Mouse (Mus musculus) gastrocnemius, postnatal 4 days (tissue): ENCODE data around the gene Abce1. TPM values are rescaled to one million over a fixed set of nuclear protein-coding genes. Genes with fewer than 3 reads are reported as not detected.
"Not testable (repeated sequence)": the region's sequence is repeated elsewhere in the genome, so short reads cannot be mapped to it uniquely, and the experiment has no call there.

ENCODE experiments used
- DNase-seq, 2 experiments: peaks; one replicate each; pipeline ENCODE4 v3.0.0; 2021 to 2022; ENCODE audit warnings: low spot score in 2 of 2, mixed read lengths in 2 of 2
- long read RNA-seq, 2 experiments: library from polyadenylated mRNA; stranded (forward); transcript quantifications; one replicate each; pipeline ENCODE4 v2.0.0; 2021
- total RNA-seq, 2 experiments: library from RNA; stranded (reverse); gene quantifications; 2 replicates each; pipeline ENCODE4 v1.2.3; 2021

Abce1 gene
- total RNA-seq = 10 to 100 TPM; 45.1 to 54.0 TPM
- long read RNA-seq, experiment 1, transcript Abce1-201 (18 exons, 3,793 nt) = major isoform, 60 of 69 reads
- long read RNA-seq, experiment 1, partial matches to known transcripts = 3 of 69 reads
- long read RNA-seq, experiment 1, other reads (novel, unspliced or antisense) = 6 of 69 reads
- long read RNA-seq, experiment 2, transcript Abce1-201 (18 exons, 3,793 nt) = major isoform, 42 of 47 reads
- long read RNA-seq, experiment 2, partial matches to known transcripts = 4 of 47 reads
- long read RNA-seq, experiment 2, other reads (novel, unspliced or antisense) = 1 of 47 reads

GRCm38 (mm10) chr8:79711064-79711961, at the start of gene Abce1, which contains the start of gene Anapc10:
Abce1 (minus strand) TSS chr8:79711740.
Anapc10 (plus strand) TSS chr8:79711820.
- DNase-seq = peak; percentile 98 to 99

DNA sequence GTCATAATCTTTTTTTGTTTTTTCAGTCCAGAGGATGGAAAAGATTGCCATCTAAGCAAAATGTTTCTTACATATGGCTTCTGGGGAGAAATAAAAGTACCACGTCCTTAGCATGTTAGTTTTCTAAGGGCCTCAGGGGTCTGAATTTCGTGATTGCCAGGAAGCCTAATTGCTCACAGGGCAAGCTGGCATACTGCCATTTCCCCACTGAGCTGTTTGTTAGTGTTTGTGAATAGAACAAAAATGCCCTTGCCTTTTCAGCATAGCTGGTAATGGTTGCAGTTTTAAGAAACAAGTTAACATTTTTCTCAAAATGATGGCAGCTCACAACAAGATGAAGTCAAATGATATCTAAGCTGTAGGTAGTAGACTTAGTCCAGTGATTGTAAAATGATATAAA, 38.8 kb upstream of the Abce1 start:
- DNase-seq = no peak

DNA sequence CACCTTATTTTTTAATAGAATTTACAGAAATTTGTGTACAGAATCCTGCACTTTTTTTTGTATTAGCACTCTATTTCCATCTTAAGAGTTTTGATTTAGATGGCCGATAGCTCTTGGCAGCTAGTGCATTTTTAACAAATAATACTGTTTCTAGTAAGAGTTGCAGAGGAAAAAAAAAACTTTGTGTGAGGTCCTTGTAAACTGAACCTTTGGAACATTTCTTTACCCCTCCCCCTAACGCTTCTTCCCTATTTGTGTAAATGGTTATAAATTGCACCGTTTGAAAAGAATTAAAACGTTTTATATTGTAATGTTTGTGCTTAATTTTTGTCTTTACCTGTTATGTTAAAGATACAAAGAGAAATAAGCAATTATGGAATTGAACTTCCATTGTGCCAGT, 37.1 kb upstream of the Abce1 start:
- DNase-seq = no peak

DNA sequence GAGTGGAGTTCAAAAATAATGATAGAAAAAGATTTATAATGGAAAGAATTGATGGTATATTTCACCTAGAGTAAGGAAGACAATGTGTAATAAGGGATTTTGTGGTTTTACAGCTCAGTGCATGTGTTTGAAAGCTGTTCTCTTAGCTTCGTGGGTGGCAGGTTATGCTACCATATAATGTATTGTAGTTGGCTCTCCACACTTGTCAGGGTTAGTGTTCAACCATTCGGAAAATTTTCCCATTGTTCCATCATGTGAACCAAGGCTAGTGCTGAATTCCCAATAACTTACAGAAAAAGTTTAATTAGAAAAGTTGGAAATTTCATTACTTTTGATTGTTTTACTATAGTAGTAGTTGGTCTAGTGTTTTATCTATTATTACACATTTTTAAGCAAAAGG, 36.6 kb upstream of the Abce1 start:
- DNase-seq = no peak

DNA sequence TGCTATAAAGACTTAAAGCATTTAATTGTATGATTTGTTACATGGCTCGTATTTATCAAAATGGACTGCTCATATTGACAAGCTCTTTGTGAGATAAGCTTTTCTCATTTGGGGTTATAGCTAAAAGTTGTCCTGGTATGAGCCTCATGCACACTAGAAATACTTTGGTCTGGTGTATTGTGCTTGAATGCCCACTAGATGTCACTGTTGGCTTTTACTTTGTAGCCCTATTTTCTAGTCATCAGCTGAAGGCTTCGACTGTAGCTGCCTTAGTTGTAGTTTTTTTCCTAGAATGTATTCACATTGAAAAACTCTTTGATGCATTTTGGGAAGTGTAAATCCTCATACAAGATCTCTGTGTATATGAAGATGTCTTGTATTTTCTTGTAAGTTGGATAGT, 22.8 kb upstream of the Abce1 start:
- DNase-seq = no peak

GRCm38 (mm10) chr8:79727900-79728299, 16.4 kb upstream of the Abce1 start:
- DNase-seq = no peak

DNA sequence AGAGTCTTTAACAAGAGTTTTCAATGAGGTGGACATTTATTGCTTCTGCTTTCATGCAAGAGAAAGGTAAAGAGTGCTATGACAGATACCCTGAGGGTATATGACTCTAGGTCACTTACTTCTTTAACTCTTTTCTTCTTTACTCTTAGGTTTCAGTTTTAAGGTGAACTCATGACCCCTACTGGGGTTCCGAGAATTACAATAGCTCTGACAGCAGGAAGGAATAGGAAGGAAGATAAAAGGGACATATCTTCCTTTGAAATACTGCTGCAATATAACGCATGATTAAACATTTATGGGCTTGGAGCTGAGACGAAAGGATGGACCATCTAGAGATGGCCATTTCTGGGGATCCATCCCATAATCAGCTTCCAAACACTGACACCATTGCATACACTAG, 13.0 kb upstream of the Abce1 start:
- no peak for DNase-seq

DNA sequence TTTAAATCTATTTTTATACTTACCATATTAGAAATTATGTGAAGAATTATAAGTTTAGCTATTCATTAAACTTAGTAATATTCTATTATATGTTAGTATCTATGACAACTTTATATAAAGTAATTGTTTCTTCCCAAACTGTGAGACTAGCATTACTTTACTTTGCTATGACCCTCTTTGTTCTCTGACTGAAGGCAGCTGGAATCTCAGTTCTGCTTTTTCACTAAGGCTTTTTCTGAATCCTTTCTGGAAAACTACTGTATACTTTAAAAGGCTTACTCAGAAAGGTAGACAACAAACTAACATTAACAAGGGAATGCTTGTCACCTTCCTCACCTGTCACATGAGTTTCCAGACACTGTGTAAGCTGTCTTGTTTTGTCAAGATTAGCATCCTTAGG, 11.8 kb upstream of the Abce1 start:
- no peak for DNase-seq

DNA sequence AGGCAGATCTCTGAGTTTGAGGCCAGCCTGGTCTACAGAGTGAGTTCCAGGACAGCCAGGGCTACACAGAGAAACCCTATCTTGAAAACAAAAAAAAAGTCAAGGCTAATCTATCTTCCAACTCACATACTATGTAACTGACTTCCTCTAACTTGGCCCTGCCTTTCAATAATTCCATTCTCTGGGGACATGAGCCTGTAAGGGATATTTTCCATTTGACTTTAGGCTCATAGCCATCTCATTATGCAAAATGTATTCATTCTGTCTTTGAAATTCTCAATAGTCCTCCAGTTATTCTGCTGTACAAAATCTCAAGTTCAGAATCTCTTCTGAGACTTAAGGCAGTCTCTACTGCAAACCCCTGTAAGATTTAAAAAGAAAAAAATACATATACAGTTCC, 10.0 kb upstream of the Abce1 start:
- no peak for DNase-seq

- DNase-seq = no peak
Measured at GRCm38 (mm10) chr8:79712676-79713075, 1.1 kb upstream of the Abce1 start.

GRCm38 (mm10) chr8:79706687-79707086, 4.9 kb downstream of the Abce1 start:
- DNase-seq = no peak

- DNase-seq = no peak
Measured at GRCm38 (mm10) chr8:79692531-79692930, 19.0 kb downstream of the Abce1 start.

DNA sequence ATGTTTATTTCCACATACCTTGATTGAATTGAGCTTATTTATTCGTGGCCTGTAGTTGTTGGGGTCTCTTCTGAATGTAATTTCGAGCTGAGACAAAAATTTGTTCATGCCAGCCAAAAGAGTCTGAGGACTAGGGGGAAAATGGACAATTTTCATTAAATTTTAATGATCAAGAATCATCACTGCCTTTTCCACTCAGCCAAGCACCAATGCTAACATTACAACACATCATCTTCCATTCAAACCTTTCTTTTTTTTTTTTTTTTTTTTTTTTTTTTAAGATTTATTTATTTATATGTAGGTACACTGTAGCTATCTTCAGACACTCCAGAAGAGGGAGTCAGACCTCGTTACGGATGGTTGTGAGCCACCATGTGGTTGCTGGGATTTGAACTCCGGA, 25.6 kb downstream of the Abce1 start:
- not testable (repeated sequence) for DNase-seq

- DNase-seq = no peak
Measured at GRCm38 (mm10) chr8:79680965-79681364, 30.6 kb downstream of the Abce1 start.

DNA sequence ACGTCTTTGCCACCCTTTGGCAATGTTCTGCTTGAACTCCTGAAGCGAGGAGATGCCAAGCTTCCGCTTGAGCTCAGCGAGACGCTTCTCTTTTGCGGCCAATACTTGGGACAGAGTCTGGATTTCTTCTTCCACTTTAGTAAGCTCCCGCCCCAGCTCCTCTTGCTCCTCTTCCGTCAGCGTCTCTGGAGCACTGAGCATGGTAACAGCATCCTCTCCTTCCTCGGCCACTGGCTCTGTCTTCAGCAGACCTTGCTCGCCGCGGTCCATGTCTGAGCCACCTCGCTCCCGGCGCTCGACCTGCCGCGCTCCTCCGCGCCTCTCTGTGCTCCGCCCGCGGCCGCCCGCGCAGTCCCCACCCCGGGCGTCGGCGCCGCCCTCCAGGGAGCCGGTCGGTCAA, 31.0 kb downstream of the Abce1 start:
- peak; percentile 24 to 28 for DNase-seq

DNA sequence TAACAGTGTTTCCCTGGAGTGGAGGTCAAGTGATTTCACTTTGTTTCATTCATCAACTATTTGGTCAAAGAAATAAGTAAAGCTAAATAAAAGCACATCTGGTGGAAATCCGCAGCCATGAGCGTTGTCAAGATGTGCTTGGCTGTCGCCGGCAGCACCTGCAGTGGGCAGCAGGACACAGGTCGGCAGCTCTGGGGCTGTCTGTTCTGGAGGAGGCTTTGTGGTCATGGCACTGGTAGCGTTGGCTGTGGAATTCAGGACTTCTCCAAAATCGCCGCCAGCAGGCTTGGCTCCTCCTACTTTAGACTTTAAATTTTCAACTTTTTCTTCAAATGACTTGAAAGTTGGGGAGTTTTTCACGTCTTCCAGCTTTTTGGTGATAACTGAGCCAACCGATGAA, 31.5 kb downstream of the Abce1 start:
- DNase-seq = not testable (repeated sequence)

DNA sequence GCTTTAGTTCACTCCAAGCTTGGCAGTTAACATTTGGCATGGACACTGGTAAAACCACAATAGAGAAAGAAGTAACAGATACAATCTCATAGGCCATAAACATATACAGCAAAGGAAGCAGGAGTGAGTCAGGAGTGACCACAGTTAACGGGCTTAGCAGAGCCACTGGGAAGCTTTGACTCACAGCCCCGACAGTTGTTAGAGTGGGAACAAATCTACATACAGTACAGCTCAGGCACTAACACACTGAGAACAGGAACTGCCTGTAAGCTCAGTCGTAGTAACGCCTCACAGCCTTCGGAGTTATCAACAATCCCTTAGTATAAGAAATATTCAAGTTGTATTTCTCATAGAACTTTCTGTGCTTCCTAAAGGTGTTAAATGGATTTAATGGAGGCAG, 32.5 kb downstream of the Abce1 start:
- DNase-seq = no peak

DNA sequence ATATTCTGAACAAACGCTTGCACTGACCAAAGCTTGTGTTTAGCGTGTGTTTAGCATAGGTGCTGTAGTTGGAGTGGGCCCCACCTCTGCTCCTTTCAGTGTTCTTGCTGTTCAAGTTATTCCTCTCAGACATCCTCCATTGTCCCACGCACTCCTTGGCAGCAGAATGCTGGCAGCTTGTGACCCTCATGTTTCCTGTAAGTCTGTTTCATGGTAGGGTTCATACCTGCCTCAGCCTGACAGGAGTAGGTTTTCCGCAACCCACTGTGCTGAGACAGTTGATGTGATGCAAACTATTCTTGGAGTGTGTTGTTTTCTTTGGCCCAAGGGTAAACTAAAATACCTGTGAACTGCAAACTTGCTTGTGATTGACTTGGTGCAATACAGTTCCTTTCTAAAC, 35.1 kb downstream of the Abce1 start:
- DNase-seq = no peak

DNA sequence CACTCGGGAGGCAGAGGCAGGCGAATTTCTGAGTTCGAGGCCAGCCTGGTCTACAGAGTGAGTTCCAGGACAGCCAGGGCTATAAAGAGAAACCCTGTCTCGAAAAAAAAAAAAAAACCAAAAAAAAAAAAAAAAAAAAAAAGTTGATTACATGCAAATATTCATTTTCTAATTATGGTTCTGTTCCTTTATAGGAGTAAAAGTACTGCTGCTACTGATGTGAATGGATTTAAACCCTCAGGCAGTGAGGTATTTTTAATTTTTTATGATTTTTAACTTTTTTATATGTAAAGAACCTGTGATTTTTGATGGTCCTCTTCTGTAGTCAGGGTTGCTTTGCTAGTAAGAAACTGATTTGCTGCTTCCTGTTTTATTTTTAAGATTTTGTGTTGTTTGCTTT, 52.8 kb downstream of the Abce1 start:
- not testable (repeated sequence) for DNase-seq

DNA sequence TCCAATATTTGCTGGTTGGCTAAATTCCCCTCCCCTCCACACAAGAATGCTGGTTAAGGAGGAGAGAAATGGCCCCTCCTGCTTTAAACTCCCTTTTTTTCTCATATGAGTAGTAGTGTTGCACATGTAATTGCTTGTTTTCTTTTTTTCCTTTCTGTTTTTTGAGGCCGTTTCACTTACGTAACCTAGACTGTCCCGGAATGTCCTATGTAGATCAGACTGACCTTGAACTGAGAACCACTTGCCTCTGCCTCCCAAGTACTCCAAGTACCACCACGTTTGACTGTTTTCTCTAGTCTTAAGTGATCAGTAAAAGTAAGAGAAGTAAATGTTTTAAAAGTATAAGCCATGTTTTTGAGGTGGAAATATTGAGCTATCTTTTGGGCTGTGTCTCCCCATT, 57.8 kb downstream of the Abce1 start:
- DNase-seq = no peak

- DNase-seq = no peak
Measured at GRCm38 (mm10) chr8:79650158-79650814, 61.3 kb downstream of the Abce1 start.

DNA sequence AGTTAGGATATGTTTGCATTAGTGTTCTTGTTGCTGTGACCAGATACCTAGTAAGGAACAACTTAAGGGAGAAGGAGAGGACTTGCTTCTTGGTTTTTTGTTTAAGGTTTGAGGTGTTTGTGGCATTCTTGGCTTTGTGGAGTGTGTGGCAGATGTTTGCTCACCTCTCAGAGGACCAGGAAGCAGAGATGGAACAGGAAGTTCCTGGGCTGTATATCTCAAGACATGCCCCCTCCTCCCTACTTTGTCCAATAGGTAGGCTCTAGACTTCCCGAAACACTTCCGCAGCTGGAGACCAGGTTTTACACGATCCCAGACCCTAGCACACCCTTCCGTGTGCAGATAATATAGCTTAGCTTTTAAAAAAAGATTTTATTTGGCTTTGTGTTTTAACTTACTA, 62.0 kb downstream of the Abce1 start:
- DNase-seq = no peak
